Mouse (Mus musculus): ENCODE results near the gene Gm21789.
"Not testable (repeated sequence)": the region's sequence is repeated elsewhere in the genome, so short reads cannot be mapped to it uniquely, and the experiment has no call there.

Gene Gm21789

DNA sequence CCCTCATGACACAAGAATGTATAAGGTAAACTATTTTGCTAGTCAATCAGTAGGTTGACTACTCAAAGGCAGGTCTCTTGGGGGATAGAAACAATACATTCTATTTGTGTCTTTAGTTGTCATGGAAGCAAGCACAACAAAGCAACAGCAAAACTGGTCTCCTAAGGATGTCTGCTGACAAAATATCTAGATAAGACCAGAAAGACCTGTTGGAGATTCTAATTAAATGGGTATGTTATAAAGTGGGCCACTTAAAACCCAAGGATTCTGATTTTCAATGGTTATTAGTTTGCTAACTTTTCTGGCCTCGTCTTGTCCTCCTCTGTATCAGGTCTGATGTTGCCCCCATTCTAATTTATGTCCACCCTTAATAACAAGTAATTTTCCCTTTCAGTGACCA, at the start of gene Gm21789:
Gm21789 (plus strand) TSS at position 301 of the 400 bp plus-strand sequence.
- not testable (repeated sequence) for DNase-seq (ENCODE audit: low spot score in 2 of 2)

DNA sequence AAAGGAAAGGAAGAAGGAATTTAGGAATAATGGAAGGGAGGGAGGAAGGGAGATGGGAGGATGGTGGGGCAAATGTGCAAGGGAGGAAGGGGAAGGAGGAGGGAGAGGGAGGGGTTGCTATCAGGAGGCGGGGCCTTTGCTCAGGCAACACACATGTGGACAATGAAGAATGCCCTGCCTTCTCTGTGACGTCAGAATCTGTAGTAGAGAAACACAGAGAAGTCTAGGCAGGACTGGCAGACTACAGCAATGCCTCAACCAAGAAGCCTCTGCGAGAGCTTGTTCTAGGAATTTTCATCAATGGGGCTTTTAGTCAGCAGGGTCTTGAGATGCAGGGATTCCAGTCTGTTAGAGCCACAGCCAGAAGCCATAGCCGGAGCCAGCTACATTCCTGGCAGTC, 47.2 kb upstream of the Gm21789 start, which contains the start of gene Btbd35f30:
Btbd35f30 (plus strand) TSS at position 301 of the 400 bp plus-strand sequence.
- DNase-seq (ENCODE audit: low spot score in 2 of 2), result not testable (repeated sequence)

DNA sequence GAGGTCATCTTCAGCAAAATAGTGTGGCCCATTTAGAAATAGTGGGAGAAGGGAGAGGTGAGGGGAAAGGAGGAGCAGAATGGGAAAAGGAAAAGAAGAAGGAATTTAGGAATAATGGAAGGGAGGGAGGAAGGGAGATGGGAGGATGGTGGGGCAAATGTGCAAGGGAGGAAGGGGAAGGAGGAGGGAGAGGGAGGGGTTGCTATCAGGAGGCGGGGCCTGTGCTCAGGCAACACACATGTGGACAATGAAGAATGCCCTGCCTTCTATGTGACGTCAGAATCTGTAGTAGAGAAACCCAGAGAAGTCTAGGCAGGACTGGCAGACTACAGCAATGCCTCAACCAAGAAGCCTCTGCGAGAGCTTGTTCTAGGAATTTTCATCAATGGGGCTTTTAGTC, 32.0 kb downstream of the Gm21789 start, which contains the start of gene Btbd35f5:
Btbd35f5 (plus strand) TSS at position 301 of the 400 bp plus-strand sequence.
- DNase-seq (ENCODE audit: low spot score in 2 of 2), result not testable (repeated sequence)

All from urinary bladder, postnatal 4 days (tissue).